Mouse (Mus musculus): ENCODE measurements around the gene Nsun5.
"Not testable (repeated sequence)": the region's sequence is repeated elsewhere in the genome, so short reads cannot be mapped to it uniquely, and the experiment has no call there.

Gene Nsun5

GRCm38 (mm10) chr5:135369787-135370654 lies at the start of gene Nsun5:
TSS of gene Nsun5 (plus strand) at chr5:135369953.
- peak; percentile 98 to 99 for DNase-seq

- DNase-seq: no peak
These were observed 47.6 kb upstream of the Nsun5 start for GRCm38 (mm10) chr5:135322197-135322596.

- DNase-seq: no peak
These were observed 43.6 kb upstream of the Nsun5 start for GRCm38 (mm10) chr5:135326121-135326659.

GRCm38 (mm10) chr5:135329471-135329870 lies 40.3 kb upstream of the Nsun5 start:
- no peak for DNase-seq

GRCm38 (mm10) chr5:135330201-135330600 lies 39.6 kb upstream of the Nsun5 start:
- DNase-seq: no peak

- DNase-seq: no peak
These were observed 38.6 kb upstream of the Nsun5 start for GRCm38 (mm10) chr5:135331161-135331560.

- DNase-seq: peak; percentile 24 to 39
These were observed 32.2 kb upstream of the Nsun5 start for GRCm38 (mm10) chr5:135337575-135337974.

- no peak for DNase-seq
These were observed 23.8 kb upstream of the Nsun5 start for GRCm38 (mm10) chr5:135345989-135346388.

GRCm38 (mm10) chr5:135346430-135346829 lies 23.3 kb upstream of the Nsun5 start:
- no peak for DNase-seq

- no peak for DNase-seq
These were observed 22.2 kb upstream of the Nsun5 start for GRCm38 (mm10) chr5:135347511-135348011.

GRCm38 (mm10) chr5:135349862-135350261 lies 19.9 kb upstream of the Nsun5 start, which contains the start of gene Fkbp6:
TSS of gene Fkbp6 (minus strand) at chr5:135350044.
- DNase-seq: no peak

- no peak for DNase-seq
These were observed 18.1 kb upstream of the Nsun5 start for GRCm38 (mm10) chr5:135351606-135352005.

GRCm38 (mm10) chr5:135352995-135353394 lies 16.8 kb upstream of the Nsun5 start, which contains the start of gene Trim50:
TSS of gene Trim50 (plus strand) at chr5:135353295.
- no peak for DNase-seq

- peak; percentile 46 to 61 for DNase-seq
These were observed 16.2 kb upstream of the Nsun5 start for GRCm38 (mm10) chr5:135353564-135353963.

GRCm38 (mm10) chr5:135356090-135356489 lies 13.7 kb upstream of the Nsun5 start:
- no peak for DNase-seq

GRCm38 (mm10) chr5:135357556-135357955 lies 12.2 kb upstream of the Nsun5 start:
- DNase-seq: no peak

- DNase-seq: no peak
These were observed 10.0 kb upstream of the Nsun5 start for GRCm38 (mm10) chr5:135359772-135360171.

GRCm38 (mm10) chr5:135362572-135362971 lies 7.2 kb upstream of the Nsun5 start:
- DNase-seq: no peak

- peak; percentile 60 to 66 for DNase-seq
These were observed 6.2 kb upstream of the Nsun5 start for GRCm38 (mm10) chr5:135363540-135363939.

- peak in 1 of 2 experiments; percentile 22 for DNase-seq
These were observed 1.9 kb upstream of the Nsun5 start for GRCm38 (mm10) chr5:135367841-135368240.

- no peak for DNase-seq
These were observed 1.4 kb upstream of the Nsun5 start for GRCm38 (mm10) chr5:135368312-135368711.

GRCm38 (mm10) chr5:135369196-135369595 lies 557 bp upstream of the Nsun5 start:
- not testable (repeated sequence) for DNase-seq

GRCm38 (mm10) chr5:135371195-135371594 lies 1.4 kb downstream of the Nsun5 start:
- DNase-seq: no peak

- DNase-seq: no peak
These were observed 3.8 kb downstream of the Nsun5 start for GRCm38 (mm10) chr5:135373601-135374000.

Data from kidney, postnatal 4 days (tissue).